Mouse (Mus musculus): ENCODE measurements at regions not wholly inside any gene's neighbourhood (a gene's known extent, or its start where the extent isn't known, plus 50 kb on each side); places are given as distances from the start of the nearest gene placed in this dataset.

DNA sequence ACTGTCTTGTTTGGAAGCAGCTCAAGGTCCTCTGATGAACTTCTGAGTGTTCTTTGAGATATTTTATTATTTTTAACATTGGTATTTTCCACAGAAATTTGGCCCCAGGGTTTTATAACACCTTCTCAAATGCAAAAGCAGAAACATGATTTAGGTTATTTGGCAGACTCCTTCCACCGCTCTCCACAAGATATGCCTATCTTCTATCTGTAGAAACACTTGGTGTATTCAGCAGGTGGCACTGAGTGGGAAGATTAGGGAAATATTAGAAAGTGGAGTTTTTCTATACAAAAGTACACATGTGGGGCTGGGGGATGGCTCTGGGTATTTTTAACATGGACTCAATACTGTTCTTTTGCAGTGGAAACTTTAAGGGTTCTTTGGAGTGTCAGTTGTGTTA is 475.3 kb downstream of the Dach1 start:
- DNase-seq, result no peak

DNA sequence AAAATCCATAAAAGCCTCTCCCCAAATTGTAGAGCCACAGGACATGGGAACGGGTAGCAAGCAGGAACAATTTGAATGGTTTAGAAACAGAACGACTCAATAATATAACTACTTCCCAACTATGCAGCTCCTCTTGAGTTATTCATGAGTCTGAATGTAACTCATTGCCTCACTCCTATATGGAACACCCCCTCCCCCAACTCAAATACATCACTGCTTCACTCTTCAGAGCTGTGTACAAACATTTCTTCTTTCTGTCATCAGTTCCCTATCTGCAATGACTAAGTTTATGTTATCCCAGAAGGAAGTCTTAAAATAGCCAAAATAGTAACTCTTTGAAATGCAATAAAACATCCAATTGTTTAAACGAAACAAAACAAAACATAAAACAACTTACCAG is 484.9 kb downstream of the Dach1 start:
- DNase-seq, result no peak

DNA sequence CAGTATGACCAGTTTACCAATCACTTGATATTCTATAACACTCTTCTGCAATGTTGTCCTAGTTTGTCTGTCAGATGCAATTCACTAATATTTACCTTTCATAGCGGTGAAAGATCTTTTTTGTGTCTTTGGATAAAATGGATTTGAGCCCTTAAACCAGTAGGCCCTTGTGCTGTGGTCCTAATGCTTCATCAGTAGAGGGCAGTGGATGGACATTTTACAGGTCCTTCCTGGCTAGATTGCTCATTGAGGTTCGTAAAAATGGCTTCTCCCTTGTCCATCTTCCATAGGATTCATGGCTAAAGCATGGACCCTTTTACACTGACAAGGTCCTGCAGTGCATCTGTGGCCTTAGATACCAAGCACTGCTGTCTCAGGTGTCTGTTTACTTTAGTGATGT is 501.8 kb downstream of the Dach1 start:
- peak; percentile 3 to 14 for DNase-seq

DNA sequence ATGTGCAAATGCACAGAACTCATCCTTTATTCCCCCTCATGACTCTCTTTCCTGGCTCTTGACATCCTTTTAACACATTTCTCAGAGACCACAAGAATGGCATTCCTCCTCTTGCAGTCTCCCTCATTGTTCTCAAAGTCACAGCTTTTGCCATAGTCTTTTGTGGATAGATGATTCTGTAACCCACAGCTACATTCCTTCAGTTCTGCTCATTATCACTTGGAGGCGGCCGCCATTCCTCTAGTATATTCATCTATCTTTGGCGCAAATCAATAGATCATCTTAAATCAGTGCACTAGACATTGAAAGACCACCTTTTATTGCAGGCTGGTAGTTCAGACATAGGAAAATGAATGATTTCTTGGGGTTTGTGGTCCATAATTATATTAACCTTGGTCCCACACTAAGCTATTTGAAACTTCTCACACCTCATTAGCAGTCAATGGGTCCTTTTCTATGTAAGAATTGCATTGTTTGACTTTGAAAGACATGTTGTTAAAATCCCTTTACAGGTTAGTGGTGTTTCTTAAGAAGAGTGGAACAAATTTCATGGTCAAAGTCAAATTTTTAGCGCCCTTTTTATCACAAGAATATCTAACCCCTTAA is 531.3 kb downstream of the Dach1 start:
- no peak for DNase-seq

DNA sequence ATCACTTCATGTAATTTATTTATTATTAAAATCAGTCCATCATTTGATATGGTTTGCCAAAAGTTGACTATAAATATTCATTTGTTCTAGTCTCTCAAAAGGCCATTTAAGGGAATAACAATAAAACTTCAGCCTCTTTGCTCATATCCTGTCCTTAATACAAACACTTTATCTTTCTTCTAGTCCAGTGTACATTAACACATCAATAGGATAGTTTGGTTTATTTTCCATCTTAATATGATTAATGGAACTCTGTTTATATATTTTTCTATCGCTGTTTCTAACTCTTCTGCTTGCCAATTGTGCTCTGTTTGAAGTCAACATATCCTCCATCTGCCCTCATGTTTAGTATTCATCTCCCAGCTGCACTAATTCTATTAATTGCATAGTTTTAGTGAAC is 558.1 kb downstream of the Dach1 start:
- no peak for DNase-seq

DNA sequence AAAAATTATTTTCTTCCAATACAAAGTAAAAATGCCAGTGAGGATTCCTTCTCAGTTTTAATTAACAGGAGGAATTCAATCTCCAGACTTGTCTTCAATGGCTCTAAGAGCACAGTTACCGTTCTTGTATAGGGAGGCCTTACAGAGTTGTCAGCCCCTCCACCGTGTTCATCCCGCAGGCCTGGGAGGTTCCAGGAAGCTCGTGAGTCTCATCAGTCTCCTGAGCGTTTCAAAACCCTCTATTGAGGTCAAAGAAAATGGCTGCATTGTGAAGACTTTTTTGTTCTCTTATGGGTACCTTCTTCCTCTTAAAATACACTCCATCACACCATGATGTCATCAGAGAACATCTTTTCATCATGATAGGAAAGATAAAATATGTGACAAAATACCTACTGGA is 572.9 kb downstream of the Dach1 start:
- no peak for DNase-seq

DNA sequence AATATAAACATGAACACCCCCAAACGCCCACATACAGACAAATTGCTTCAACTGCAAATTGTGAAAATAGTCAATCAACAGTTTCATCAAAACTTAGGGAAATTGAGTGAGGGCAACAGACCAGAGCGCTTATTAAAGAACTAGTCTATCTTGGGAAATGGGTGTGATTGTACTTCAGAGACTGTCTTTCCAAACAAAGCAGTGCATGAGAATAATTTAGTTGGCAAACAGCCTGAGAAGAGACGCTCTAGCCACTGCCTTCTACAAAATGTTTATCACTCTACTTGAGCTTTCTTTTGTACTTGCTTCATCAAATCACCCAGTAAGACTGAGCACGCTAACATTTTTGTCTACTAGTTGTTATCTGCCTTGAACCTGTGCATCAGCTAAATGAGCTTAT is 581.0 kb downstream of the Dach1 start:
- DNase-seq, result no peak

DNA sequence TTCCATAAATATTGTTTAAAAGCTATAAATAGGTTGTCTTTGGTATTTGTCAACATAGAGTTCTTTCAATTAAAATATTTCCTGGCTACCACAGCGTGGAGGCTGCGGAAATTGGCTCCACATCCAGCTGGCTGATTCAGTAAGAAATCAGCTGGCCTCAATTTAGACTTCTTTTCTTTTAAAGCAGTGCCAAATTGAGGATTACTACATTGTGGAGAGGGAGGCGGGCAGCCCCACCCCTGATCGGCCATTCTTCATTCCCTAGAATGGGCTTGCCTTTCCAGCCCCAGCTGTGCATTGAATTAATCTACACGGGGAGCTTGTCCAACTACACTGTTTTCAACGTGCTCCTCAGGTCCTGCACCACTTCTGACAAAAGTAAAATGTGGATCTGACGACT is 581.4 kb downstream of the Dach1 start:
- peak in 1 of 2 experiments; percentile 2 for DNase-seq

DNA sequence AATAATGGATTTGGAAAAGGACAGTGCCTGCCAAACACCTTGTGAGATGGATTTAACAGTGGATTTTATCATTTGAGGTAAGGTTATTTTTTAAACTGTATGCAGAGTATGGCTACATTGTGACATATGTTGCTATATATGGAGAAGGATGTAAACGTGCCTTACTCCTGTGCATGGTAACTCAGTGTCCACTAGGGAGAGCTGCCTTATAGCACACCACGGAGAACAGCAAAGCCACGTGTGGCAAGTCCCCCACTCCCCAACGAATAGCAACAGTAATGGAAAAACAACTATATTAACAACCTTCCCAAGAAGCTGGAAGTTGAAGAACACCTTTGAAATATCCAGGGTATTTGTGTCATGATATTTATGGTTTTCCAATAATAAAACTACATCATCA is 582.6 kb downstream of the Dach1 start:
- no peak for DNase-seq

DNA sequence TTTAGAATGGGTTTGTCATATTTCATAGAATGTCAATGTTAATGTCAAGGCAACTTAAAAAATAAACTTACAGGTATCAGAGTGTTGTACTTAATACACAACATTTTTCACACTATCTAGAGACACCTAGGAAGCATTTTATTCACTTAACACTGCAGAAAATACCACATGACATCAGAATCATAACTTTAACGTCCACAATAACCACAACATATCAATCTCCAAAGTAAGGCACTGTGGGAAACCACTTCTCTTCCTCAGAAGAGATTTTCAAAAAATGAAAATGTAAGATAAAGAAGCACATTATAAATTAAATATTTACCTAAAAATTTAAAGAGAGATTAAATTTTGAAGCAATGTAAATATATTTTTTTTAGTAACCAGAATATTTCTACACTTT is 599.3 kb downstream of the Dach1 start:
- no peak for DNase-seq

DNA sequence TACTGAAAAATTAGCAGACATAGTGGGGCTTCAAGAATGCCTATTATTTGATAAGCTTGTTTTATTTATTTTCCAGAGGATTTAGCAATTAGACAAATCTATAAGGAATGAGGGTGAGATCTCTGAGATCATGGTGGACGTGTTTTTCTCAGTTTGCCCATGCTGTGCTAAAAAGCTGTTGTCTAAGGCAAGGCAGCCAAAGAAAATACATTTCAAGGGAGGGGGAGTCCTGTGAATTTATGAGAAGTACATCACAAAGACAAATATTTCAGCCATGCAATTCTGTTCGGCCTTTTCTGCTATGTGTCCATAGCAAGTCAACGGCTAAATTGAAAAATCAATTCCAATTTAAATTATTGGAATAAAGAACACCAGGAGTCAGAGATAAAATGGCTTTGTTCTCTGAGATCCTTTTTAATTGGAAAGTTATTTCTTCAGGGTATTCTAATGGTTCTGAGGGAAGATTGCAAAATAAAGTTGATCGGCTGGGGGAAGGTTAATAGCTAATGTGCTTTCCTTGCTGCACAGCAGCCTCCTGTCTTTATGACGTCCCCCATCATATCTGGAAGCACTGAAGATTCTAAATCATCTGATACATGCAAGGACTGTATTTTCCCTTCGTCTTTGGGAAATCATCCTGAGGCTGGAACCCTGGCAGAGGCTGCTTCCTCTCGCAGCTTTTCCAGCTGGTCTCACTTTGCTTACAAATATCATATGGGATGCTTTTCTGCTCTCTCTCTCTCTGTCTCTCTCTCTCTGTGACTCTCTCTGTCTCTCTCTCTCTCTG is 609.3 kb downstream of the Dach1 start:
- no peak for DNase-seq

DNA sequence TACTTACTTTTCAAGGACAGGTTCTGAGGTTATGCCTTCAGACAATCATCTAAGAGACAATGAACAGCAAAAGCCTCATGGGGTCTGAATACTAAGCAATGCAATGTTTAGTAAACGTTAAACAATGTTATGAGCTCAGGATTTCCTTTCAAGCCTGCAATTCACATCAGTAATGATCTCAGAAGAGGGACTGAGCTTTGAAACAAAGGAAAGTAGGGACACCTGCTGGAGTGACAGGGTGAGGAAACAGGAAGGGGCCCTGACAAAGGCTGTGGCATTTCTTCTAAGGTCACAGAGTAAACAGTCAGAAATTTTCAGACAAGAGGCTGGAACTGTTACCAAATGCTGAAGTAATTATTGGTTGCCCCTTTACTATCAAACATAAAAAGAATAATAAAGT is 610.0 kb downstream of the Dach1 start:
- peak in 1 of 2 experiments; percentile 3 for DNase-seq

DNA sequence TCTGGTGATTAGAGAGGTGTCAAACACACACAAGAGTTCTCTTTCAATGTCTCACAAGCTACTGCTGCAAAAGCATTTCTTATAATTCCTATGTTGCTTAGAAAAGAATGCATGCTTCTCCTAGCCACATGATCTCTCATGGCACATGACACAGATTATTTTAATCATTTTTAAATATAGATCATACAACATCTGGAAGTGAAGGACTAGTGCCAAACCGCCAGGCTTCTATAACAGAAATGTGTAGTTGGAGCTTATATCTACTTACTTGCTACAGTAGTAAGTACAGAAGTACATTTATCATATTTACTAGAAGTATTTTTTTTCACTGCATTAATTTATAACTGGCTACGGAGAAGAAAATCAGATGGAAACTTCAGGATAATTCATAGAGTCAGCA is 611.3 kb downstream of the Dach1 start:
- no peak for DNase-seq

DNA sequence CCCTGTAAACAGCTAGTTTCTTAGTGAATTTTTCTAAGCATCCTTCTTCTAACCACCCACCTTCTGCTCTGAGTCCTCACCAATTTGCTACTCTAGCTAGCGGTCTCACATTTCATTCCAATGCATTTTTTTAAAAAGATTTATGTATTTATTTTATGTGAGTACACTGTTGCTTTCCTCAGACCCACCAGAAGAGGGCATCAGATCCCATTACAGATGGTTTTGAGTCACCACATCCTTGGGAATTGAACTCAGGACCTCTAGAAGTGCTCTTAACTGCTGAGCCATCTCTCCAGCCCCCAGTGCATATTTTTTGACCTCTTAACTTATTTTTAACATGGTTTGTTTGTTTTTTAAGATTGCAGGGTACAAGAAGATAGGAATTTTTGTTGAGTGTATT is 611.7 kb downstream of the Dach1 start:
- DNase-seq, result peak in 1 of 2 experiments; percentile 30

DNA sequence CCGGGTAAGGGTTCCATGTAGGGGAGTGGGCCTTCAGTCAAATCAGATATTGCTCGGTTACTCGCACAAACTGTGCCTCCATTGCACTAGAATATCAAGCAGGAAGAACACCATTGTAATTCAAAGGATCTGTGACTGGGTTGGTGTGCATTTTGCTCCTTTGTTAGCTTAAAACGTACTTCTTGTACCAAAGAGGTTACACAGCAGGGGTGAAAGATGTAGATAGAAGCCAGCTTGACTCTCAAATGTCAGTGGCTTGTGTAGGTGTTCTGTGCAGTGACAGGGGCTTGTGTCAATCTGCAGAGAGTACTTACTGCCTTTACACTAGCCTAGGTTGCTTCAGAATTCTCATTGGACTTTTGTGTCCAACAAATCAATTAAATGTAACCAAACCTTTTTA is 623.3 kb downstream of the Dach1 start:
- no peak for DNase-seq

DNA sequence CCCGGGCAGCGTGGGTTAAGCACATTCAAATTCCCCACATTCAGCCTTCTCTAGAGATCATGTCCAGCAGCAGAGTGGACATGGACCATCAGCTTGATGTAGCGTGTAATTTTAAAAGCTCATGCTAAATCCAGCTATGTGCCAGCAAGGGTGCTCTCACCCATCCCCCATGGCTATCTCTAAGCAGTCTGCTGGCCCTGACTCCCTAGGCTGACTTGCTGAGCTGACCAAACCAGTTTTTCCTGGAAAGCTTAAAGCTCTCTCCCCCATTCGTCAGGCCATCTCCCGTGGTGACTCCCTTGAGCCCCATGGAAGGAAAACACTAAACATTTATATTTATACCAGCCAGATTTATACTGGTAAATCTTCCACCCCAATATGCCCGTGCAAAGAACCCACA is 625.3 kb downstream of the Dach1 start:
- DNase-seq, result peak; percentile 3 to 9

DNA sequence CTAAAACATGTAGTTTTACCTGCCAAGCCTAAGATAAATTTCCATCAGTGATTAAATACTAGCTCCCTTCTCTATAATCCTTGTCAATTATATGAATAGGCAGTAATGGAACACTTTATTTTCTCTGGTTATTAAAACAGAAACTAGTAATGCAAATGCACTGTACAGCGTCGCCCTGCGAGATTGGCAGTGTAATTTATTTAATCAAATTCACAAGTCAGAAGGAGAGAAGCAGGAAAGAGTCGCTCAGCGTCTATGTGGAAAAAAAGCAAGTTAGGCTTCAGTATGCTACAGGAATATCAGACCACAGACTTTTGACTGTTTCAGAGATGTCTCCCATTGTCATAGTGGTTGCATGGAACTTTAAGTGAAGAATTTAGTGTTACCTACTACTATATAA is 632.6 kb downstream of the Dach1 start:
- DNase-seq, result no peak

DNA sequence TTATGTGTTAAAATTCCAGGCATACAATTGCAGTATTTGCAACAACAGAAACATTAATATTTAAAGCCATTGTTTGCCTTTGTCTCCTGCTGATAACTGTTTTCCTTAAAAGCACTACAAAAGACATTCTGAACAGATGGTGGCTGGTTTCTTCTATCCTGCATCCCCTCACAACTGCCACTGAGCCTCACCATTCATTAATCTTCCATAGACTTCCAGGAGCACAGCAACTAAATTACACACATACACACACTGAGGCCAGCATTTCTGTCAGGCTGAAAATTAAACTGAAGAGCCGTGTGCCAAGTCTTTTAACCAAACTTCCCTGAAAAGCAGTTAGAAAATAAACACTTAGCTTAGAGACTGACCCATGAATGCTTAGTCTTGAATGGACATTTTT is 658.2 kb downstream of the Dach1 start:
- peak in 1 of 2 experiments; percentile 1 for DNase-seq

DNA sequence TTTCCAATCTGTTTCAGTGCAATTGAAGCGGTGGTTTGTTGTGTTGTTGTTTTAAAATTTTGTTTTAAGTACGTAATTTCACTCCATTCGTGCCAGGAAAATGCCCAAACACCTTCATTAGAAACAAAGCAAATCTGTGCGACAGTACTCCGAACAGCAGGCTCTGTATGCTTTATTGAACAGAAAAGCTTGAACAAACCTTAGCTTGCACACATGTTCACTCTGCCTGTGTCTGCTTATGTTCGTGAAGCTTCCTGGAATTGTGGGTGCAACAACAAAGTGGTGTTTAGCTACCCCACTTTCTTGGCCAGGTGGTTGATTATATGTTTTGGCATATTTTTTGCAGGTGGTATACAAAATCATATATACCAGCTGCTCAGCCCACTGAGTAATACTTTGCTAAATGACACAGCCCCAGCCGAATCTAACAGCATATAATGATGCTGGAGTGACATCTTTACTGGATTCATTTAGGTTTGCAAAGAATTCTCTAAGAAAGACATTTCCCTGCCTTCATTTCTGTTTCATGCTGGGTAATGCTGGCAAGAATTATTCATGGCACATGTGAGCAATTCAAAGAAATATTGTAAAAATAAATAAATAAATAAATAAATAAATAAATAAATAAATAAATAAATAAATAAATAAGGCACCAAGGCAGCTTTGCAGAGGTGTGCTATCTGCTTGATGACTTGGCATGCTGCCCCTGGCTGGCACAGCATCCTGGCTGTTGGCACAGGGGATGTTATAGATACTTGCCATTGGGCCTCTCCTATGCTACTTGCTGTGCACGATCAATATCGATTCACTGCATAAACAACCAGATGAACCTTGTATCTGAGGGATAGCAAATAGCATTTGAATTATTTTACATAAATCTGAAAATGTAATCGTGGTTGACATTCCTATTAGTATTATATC is 679.9 kb downstream of the Dach1 start:
- DNase-seq, result no peak

DNA sequence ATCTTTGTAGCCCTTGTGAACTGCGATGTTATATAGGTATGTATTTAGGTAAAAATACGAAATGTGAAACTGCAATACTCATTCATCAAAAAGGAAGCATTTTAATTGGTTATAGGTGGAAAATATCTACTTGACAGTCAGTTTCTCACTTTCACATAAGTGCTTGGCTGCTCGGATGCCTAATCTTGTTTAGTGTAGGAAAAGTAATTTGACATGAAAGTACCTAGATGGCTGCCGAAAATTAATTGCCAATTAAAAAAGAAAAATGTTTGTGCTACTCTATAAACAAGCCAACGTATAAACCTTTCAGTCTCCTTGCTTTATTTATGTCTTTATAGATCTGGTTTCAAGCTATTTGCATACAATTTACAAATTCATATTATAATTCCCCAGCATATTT is 691.3 kb downstream of the Dach1 start:
- DNase-seq, result no peak

DNA sequence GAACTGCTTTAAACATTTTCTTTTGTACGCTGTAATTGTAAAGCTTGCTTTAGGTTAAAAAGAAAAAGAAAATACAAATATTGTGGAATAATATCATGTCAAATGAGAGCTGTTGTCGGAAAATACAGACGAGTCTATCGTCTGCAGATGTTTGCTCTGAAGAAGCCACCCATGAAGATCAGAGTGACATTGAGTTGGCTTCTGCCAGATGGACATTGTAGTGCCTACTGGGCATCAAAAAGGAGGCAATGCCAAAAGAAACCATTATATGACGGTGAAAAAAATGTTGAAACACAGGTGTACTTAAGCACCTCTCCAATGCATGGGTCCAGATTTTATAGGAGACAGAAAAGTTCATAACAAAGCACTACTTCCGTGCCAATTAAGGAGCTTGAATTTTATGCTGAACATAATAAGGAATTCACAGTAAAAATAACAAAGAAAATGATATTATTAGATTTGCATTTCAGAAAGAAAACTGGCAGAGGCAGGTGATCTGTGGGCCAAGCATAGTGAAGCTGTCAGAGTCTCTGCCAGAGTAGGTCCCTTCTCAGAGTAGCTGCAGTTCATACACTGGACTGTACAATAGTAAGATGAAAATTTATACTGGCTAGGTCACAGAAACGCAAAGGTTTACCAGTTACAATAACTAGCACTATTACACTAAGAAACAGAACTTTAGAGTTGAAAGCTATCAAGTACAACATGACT is 718.9 kb downstream of the Dach1 start:
- no peak for DNase-seq

DNA sequence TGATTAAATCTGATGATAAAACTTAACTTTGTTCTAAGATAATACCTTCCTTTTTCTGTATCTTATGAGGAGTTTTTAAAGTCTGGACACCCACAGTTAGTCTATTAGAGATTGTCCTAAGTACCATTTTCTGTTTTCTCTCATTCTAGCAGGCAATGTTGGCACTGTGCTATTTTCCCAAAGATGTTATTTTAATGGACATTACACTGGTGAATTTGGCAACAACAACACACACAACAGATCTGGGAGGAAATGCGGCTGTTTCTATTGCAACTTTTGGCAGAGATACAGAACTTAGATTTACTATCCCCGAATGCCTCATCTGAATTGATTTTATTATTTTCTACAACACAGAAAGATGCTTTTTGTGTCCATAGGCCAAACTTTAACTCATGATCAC is 720.9 kb downstream of the Dach1 start:
- no peak for DNase-seq

DNA sequence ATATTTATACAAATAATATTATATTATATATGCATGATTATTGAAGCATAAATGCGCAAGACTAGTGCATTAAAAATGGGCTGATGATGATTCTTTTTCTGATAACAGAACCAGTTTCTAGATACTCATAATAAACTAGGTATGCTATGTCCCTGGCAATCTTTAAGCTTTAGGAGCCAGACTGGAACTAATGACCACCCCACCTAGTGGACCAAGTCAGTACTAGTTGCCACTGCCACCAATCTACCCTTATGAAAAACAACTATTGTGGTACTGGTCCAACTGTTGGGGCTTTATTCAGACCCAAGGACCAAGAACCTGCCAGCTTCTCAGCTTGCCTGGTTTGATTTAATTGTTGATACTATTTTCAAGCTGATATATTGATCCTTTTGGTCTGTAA is 722.8 kb downstream of the Dach1 start:
- DNase-seq, result peak in 1 of 2 experiments; percentile 16
